Mouse (Mus musculus): ENCODE results near the gene Nkx6-2. TPM values are rescaled to one million over a fixed set of nuclear protein-coding genes. Genes with fewer than 3 reads are reported as not detected.

Gene Nkx6-2
- total RNA-seq, 2 experiments from 2014 or later, result 0.29 to 0.37 TPM

- no peak for DNase-seq (ENCODE audit: low spot score in 2 of 2)
Observed at GRCm38 (mm10) chr7:139570788-139571187, 11.8 kb downstream of the Nkx6-2 start.

GRCm38 (mm10) chr7:139566533-139566932 lies 16.1 kb downstream of the Nkx6-2 start:
- no peak for DNase-seq (ENCODE audit: low spot score in 2 of 2)

GRCm38 (mm10) chr7:139565998-139566397 lies 16.6 kb downstream of the Nkx6-2 start:
- no peak for DNase-seq (ENCODE audit: low spot score in 2 of 2)

GRCm38 (mm10) chr7:139564161-139564560 lies 18.4 kb downstream of the Nkx6-2 start:
- no peak for DNase-seq (ENCODE audit: low spot score in 2 of 2)

- DNase-seq (ENCODE audit: low spot score in 2 of 2), result no peak
Observed at GRCm38 (mm10) chr7:139563425-139563824, 19.2 kb downstream of the Nkx6-2 start.

- DNase-seq (ENCODE audit: low spot score in 2 of 2), result no peak
Observed at GRCm38 (mm10) chr7:139559659-139560058, 22.9 kb downstream of the Nkx6-2 start.

- no peak for DNase-seq (ENCODE audit: low spot score in 2 of 2)
Observed at GRCm38 (mm10) chr7:139556746-139557526, 25.7 kb downstream of the Nkx6-2 start.

GRCm38 (mm10) chr7:139556331-139556730 lies 26.3 kb downstream of the Nkx6-2 start:
- no peak for DNase-seq (ENCODE audit: low spot score in 2 of 2)

GRCm38 (mm10) chr7:139551519-139551918 lies 31.1 kb downstream of the Nkx6-2 start:
- no peak for DNase-seq (ENCODE audit: low spot score in 2 of 2)

- no peak for DNase-seq (ENCODE audit: low spot score in 2 of 2)
Observed at GRCm38 (mm10) chr7:139550086-139550783, 32.4 kb downstream of the Nkx6-2 start.

GRCm38 (mm10) chr7:139547325-139547724 lies 35.3 kb downstream of the Nkx6-2 start:
- no peak for DNase-seq (ENCODE audit: low spot score in 2 of 2)

GRCm38 (mm10) chr7:139544706-139545625 lies 37.6 kb downstream of the Nkx6-2 start:
- peak; percentile 30 to 37 for DNase-seq (ENCODE audit: low spot score in 2 of 2)

GRCm38 (mm10) chr7:139541422-139541821 lies 41.2 kb downstream of the Nkx6-2 start:
- no peak for DNase-seq (ENCODE audit: low spot score in 2 of 2)

- no peak for DNase-seq (ENCODE audit: low spot score in 2 of 2)
Observed at GRCm38 (mm10) chr7:139540601-139541000, 42.0 kb downstream of the Nkx6-2 start.

GRCm38 (mm10) chr7:139538541-139538940 lies 44.1 kb downstream of the Nkx6-2 start:
- peak; percentile 38 to 50 for DNase-seq (ENCODE audit: low spot score in 2 of 2)

GRCm38 (mm10) chr7:139537831-139538230 lies 44.8 kb downstream of the Nkx6-2 start:
- DNase-seq (ENCODE audit: low spot score in 2 of 2), result no peak

- no peak for DNase-seq (ENCODE audit: low spot score in 2 of 2)
Observed at GRCm38 (mm10) chr7:139536831-139537230, 45.8 kb downstream of the Nkx6-2 start.

GRCm38 (mm10) chr7:139536331-139536730 lies 46.3 kb downstream of the Nkx6-2 start:
- peak in 1 of 2 experiments; percentile 19 for DNase-seq (ENCODE audit: low spot score in 2 of 2)

GRCm38 (mm10) chr7:139531428-139531801 lies 51.2 kb downstream of the Nkx6-2 start:
- DNase-seq (ENCODE audit: low spot score in 2 of 2), result no peak

GRCm38 (mm10) chr7:139530591-139531427 lies 51.8 kb downstream of the Nkx6-2 start:
- DNase-seq (ENCODE audit: low spot score in 2 of 2), result no peak
